Mouse (Mus musculus) central nervous system, embryonic 11.5 days (tissue): ENCODE results near the gene Pigz. TPM values are rescaled to one million over a fixed set of nuclear protein-coding genes. Genes with fewer than 3 reads are reported as not detected.

ENCODE experiments used
- polyA plus RNA-seq: library from polyadenylated mRNA; depleted of rRNA; stranded (reverse); fragments of >200 nt; gene quantifications from 2 replicates; pipeline ENCODE4 v1.2.3, GENCODE M21; 2012; rRNA removed

Gene Pigz
- polyA plus RNA-seq = 0.23 and 0.29 TPM in 2 replicates

GRCm38 (mm10) chr16:31933751-31934549 is at the start of gene Pigz:
TSS of gene Pigz (plus strand) at chr16:31933851.

GRCm38 (mm10) chr16:31948345-31948774 is 14.7 kb downstream of the Pigz start, which contains the start of the genes 0610012G03Rik and Ncbp2:
TSS of gene 0610012G03Rik (minus strand) at chr16:31948494.
TSS of gene Ncbp2 (plus strand) at chr16:31948513.

Other genes starting within 250 kb of the Pigz start
- 0.10 and 0.19 TPM in 2 replicates for gene Meltf, start 55.0 kb upstream of the Pigz start, polyA plus RNA-seq
- gene 0610012G03Rik, start 14.6 kb downstream of the Pigz start, polyA plus RNA-seq = 33.2 and 45.6 TPM in 2 replicates
- 221 and 907 TPM in 2 replicates for gene Ncbp2, start 14.7 kb downstream of the Pigz start, polyA plus RNA-seq
- gene Senp5, start 69.4 kb downstream of the Pigz start, polyA plus RNA-seq = 17.0 and 22.6 TPM in 2 replicates
- 28.7 and 33.2 TPM in 2 replicates for gene Pak2, start 145.5 kb downstream of the Pigz start, polyA plus RNA-seq
- gene Pigx, start 165.9 kb downstream of the Pigz start, polyA plus RNA-seq = 67.3 and 89.2 TPM in 2 replicates
- gene Cep19, start 165.9 kb downstream of the Pigz start, polyA plus RNA-seq = 22.9 and 23.2 TPM in 2 replicates
- 5.6 and 6.2 TPM in 2 replicates for gene Nrros, start 231.7 kb downstream of the Pigz start, polyA plus RNA-seq
- gene Bex6, start 246.0 kb downstream of the Pigz start, polyA plus RNA-seq = 0.17 TPM in 1 of 2 replicates, not detected in the other